Mouse (Mus musculus) cerebellum, adult (tissue): ENCODE measurements around the gene Spin1.
"Not testable (repeated sequence)": the region's sequence is repeated elsewhere in the genome, so short reads cannot be mapped to it uniquely, and the experiment has no call there.

Source experiments
- ATAC-seq: cut with Nextera tagmentation; 2 replicates; pipeline ENCODE4 v1.9.2; 2017; ENCODE audit warnings: mild to moderate bottlenecking, moderate library complexity, mixed read lengths; ENCODE audit not compliant: insufficient number of reproducible peaks, low FRiP score, low TSS enrichment

Spin1 gene

DNA sequence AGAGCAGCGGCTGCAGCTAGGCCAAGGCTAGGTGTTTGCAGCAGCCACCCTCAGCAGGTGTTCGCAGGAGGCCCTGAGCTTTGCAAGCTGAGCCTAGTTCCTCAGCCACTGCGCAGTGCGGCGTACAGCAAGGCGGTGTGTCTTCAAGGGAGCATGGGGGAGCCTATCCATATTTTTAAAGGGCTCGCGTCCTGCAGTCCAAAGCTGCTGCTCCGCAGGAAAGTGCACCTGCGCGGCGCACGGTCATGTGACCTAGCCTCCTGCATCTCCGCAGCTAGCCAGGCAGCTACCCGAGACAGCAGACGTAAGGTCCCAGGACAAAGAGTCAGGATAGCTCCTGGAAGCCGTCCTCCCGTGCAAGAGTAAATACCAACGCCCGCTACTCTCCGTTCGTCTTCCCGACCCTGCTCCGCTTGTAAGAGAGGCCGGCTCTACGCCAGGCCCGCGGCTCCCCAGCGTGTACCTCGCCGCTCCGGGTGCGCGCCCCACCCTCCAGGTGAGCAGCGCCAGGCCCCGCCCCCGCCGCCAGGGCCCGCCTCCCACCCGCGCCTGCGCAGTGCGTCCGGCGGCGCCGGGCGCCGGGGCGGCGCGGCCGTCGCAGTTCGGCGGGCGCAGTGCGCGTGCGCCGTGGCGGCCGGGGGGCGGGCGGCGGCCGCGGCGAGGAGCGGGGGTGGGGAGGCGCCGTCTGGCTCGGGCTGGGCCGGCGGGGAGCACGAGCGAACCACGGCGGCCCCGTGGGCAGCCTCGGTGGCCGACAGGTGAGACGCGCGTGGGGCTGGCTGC lies at the start of gene Spin1:
Gene Spin1 (plus strand): TSS at position 648 of the 783 bp plus-strand sequence.
- peak; percentile 87 for ATAC-seq

DNA sequence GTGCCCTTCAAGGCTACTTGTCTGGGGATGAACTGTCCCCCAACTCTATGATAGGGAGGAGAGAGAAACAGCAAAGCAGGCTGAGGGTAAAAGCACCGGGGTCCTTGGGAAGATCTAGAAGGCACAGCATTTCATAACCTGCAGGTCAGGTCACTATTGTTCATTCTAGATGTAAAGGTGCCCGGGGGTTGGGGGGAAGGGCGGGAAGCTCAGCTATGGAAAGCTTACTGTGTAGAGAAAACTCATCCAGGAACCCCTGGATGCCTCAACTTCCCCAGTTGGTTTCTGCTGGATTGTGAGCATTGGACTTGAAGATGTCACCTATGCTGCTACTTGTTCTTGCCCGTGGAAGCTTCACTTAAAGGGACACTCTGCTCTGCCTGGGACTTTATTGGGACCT lies 49.7 kb upstream of the Spin1 start:
- ATAC-seq: no peak

DNA sequence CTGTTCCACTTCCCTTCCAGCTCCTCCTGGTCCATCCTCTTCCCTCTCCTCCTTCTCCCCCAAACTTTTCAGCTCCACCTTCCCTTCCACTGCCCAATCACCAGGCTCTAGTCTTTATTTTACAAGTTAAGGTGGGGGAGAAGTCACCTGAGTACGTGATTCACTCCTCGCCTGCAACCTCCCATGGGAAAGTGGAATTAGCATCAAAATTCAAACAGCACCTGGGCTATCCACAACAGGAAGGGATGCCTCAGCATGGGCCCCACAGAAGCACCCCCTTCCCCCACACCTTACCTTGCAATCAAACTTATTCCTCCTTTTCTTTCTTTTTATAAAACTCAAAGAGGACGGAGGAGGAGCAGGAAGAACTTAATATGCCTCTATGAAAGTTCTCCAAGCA lies 48.3 kb upstream of the Spin1 start:
- no peak for ATAC-seq

DNA sequence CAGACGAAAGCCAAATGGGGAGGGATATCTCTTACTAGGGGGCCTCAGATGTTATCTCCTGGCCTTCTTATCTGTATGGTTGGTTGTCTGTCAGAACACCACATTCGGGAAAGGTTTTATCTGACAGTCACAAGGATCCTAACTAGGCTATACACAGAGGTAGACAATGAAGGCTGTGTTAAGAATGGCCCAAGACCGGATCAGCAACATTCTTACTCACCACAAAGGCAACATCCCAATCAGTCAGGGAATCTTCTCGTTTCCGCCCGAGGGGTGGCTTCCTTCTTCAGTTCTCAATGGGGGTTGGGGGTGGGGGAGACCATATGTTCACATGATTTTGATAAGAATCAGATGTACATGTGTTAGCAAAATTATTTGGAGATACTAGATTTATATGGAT lies 37.7 kb upstream of the Spin1 start:
- no peak for ATAC-seq

DNA sequence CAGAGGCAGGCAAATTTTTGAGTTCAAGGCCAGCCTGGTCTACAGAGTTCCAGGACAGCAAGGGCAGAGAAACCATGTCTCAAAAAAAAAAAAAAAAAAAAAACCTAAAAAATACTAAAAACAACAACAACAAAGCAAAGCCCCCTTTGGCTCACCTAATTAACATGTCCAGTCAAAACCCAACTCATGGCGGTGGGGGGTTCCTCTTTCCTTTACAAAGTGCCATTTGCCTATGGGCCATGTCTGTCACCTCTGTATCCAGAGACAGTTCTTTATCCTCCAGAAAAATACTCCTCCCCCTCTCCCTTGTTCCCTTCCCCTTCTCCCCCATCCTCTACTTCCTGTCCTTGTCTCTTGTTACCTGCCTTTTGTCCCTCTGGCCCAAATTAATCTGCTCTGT lies 37.0 kb upstream of the Spin1 start:
- ATAC-seq: no peak

DNA sequence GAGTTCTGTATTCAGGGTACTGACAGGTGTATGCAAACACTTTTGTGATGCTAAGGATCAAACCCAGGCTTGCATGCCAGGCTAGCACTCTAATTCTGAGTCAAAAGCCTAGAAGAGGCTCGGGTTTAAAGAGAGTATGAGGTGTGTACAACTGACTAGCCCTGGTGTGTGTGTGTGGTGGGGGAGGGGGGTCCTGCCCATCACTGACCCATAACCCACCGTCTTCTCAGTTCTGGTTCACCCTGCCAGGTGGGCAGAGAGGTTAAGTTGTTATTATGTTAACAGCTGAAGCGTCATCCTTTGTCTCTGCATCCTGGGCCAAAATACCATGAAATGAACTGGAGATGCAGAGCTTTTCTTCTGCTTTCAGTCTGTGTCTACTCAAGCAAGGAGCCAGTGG lies 36.3 kb upstream of the Spin1 start:
- no peak for ATAC-seq

DNA sequence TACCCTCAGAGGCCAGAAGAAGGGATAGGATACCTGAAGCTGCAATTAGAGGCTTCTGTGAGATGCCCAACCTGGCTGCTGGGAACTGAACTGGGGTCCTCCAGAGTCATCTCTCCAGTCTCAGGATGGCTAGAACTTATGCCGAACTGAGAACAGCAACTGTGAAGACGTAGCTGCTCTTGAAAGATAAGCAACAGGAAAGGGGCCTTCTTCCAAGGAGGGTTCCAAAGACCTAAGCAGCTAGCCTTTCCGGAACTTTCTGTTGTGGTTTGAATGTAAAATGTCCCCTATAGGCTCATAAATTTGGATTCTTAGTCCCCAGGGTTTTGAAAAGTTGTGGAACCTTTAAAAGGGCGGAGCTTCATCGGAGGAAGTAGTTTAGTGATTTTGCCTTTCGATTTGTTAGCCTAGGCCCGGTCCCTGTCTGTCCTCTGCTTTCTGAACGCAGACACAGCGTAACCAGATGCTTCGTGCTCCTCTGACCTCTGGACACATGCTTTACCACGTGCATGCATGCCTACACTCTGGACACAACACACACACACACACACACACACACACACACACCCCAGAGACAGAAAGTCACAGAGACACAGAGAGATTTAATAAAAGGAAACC lies 29.5 kb upstream of the Spin1 start:
- ATAC-seq: no peak

DNA sequence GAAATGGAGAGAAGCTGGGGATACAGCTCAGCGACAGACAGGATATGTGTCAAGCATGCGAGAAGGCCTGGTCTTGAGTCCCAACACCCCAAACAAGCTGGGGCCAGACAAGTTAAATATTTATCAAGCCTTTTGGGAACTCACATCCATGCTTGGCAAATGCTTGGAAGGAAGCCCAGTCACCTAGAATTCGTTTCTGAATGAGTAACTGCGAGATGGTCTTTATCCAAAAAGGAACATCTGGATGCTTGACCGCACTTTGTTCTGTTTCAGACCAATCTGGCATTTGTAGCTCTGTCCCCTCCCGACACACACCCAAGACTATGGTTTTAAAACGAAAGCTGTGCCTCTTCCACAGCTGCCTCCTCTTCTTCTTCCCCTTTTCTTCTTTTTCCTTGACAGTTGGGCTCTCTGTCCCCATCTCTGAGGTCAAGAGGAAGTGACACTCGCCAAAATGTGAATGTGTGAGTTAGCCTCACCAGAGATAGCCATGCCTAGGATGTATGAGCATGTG lies 28.9 kb upstream of the Spin1 start:
- ATAC-seq: no peak

DNA sequence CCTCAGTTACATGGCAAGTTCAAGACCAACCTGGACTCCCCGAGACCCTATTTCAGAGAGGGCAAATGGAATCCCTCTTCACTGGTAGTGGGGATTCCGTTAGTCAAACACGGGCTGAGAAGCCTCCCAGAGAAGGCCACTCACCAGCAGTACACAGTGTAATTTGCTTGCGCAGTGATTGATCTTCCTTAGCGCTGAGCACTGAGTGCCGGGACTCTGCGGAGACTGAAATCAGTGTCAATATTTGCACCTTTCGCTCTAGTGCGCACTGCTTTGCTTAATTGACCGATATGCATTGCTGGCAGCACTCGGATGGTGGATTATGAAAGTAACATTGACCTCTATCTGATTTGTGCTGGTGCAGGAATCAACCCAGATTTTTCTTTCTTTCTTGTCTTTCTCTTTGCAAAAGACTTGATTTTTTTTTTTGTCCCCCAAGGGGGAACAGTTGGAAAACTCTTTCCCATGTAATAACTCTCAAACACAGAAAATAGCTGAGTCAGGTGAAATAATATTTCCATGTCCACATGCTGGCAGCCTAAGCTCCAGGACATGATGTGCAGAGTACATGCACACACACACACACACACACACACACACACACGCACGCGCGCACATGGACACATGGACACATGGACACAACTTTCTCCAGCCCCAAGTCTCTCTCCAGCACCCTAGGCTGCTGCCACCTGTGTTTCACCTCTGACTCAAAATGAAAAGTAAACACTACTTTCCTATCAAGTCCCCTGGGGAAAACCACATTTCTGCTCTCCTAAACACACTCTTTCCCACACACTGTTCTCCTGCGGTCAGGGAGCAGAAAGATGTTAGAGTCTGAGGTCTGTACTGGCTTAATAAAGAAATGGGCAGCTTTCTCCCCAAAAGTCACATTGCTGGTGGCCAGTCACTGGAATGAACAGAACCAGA lies 27.5 kb upstream of the Spin1 start:
- ATAC-seq: no peak

DNA sequence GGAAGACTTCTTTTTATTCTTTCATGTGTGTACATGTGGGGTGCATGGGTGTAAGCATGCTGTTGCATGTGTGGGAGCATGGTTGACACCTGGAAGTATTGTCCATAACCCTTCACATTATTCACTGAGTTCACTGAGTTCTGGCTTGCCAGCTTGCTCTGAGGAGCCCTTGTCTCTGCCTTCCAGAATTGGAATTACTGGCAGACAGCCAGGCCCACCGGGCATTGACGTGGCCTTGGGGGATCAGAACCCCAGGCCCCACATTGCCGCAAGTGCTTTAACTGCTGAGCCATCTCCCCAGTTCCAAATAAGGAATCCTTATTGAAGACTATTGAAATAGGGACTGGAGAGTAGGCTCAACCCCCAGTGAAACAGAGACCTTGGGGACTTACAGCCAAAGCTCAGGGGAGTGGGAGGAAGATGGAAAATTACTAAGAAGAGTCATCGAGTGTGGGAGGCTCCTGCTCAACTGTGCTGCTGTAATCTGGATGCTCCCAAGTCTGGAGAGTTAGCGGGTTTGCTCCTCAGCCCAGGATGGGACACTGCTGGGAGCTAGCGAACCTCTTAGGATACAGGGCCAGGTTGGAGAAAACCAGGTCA lies 26.5 kb upstream of the Spin1 start:
- no peak for ATAC-seq

DNA sequence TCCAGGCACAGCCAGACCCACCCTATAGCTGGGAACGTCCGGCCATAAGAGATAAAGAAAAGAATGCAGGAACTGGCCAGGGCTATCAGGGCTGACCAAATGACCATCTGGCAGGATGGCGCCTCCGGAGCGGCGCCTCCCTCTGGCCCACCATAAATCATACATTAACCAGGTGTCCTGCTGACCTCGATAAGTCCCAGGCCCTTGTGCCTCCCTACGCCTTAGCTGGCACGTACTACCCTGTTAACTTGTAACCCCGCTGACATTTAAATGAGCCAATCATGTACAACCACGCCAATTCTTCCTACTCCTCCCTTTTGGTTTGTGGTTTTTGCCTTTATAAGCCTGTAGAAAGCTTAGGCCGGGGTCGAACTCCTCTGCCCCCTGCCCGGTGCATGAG lies 24.5 kb upstream of the Spin1 start:
- ATAC-seq: not testable (repeated sequence)

DNA sequence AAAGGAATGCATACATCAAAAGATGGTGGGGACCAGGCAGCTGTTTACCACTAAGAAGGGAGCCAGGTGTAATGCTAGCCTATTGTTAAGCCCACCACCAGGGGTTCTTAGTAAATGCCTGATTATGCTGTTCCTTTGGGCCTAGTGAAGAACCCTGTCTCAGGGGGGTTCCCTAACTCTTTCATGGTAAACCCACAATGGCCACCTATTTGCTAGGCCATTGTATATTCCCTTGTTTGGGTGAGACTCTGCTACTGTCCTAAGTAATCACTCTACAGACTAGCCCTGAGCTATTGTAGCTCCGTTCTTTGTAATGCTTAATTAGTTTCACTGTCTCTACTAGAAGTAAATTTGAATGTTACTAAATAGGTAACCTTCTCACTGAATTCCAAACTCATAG lies 22.1 kb upstream of the Spin1 start:
- ATAC-seq: not testable (repeated sequence)

DNA sequence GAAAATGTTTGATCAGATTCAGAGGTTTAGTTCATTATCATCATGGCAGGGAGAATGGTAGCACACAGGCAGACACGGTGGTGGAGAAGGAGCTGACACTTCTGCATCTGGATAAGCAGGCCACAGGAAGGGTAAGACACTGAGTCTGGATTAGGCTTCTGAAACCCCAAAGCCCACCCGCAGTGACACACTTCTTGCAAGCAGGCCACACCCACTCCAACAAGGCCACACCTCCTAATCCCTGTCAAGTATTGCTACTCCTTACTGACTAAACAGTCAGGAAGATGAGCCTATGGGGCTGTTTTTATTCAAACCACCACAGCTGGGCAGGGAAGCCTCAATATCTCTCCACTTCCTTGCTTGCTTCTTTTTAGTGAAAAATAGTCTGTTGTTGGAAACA lies 19.9 kb upstream of the Spin1 start:
- ATAC-seq: no peak

DNA sequence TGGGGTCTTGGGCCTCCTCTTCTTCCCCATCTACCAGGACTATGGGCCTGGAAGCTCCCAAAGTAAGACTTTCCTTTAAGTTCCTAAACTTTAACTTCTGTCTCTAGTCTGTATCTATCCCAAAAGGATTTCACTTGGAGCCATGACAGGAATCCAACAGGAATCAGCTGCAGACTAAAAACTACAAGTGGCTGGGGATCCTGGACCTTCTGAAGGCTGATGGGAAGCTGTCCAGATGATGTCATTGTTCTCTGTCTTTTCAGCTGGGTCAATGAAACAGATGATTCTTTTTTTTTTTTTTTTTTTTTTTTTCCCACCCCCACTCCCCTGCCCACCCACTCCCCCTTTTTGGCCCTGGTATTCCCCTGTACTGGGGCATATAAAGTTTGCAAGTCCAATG lies 16.4 kb upstream of the Spin1 start:
- ATAC-seq: no peak

DNA sequence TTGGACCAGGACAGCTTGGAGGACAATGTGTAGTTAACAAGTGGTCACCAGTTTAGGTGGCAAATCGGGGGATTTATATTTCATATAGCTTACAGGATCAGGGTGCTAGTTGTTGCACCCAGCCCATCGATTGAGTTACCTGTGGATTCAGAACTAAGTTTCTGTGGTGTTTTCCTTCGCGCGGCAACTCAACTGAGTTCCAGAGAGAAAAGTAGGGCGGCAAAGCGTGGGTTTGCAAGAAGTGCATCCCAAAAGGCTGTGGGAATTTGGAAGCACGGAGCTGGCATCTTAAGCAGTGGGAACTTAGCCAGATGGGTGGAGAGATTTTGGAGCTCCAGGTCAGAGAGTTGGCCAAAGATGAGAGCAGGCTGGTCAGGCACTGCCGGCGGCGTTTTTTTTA lies 14.7 kb upstream of the Spin1 start:
- no peak for ATAC-seq

DNA sequence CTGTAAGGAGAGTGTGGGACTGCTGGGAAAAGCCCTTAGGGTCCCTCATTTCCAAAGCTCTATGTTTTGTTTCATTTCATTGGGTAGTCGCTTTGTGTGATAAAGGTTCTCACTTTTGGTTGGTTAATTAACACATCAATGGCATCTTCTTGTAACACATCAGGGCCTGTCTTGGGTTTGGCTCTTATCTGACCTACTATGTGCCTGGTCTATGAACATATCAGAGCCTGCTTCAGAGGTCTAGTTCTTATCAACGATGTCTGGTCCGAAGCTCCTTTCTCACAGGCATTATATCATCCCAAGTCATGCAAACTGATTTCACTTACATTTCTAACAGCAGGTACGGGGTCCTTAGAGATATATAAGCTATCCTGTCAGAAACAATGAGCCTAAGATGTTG lies 13.4 kb upstream of the Spin1 start:
- ATAC-seq: no peak

DNA sequence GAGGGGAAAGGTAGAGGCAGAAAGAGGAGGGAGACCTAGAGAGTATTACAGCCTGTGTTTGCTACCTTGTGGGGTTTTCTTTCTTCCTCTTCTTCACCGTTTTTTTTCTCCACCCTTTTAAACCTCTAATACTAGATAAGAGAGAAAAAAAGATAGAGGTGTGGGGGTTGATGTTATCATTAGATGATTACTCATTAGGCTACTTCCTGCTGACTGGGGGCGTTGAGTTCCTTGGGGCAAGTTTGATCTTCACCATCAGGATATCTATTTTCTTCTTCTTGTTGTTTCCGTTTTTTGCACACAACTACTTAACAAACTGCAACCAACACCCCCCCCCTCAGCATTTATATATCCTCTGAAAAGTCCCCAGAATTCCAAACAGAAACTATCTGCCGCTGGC lies 12.5 kb upstream of the Spin1 start:
- no peak for ATAC-seq

DNA sequence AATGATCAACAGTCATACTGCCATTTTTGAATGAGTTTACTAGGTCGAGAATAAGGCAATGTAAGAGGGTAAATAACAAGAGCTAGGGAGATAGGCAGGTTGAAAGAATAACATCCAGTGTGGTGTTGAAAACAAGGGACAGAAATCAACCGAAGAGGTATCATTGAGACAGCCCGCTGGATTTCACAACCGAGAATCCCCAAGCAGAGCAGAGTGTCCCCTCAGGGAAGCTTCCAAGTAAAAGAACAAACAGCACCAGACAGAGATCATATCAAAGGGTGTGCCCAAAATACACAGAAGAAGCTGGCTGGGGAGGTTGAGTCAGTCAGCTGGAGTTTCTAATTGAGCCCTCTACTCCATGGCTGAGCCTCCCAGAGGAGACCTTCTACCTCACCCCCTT lies 11.6 kb upstream of the Spin1 start:
- no peak for ATAC-seq

DNA sequence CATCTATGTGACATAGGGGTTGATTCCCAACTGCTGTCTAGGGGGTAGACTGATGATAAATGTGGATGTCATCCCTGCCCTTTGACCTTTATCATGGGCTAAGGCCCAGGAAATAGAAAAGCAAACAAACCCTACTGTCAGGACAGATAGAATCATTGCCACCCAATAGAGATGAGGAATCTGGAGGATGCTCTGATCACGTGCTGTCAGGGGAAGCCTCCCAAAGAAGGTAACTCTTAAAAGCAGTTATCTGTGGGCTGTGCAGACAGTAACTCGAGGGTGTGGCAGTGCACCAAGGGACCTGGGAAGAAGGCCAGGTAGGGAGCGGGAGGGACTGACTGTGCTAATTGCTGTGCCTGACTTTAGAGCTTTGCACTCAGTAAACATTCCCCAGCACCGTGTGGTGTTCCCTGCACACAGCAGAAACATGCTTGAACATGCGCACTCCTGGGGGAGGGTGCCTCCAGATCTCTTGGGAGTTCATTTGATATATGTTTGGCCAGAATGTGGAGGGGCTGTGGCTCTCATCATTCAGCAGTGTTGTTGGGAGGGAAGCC lies 10.5 kb upstream of the Spin1 start:
- no peak for ATAC-seq

DNA sequence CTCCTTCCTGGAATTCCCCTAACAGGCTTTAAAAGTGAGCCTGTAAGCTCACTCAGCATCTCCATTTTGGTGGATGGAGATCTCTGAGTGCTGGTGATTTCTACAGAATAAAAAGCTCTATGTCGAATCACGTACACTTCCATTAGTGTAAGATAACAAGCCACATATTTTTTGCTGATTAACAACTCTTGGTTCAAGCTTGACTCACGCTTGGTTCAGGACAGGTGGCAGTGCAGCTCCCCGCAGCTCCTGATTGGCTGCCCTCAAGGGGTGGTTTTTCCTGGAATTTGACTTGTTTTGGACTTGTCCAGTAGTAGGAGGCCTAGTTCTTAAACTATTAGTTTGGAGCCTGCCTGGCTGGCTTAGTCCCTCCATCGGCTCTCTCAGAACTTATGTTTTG lies 7.2 kb upstream of the Spin1 start:
- no peak for ATAC-seq
